ENCODE assay signal across 25 mouse cellular contexts in the genomic region with DNA sequence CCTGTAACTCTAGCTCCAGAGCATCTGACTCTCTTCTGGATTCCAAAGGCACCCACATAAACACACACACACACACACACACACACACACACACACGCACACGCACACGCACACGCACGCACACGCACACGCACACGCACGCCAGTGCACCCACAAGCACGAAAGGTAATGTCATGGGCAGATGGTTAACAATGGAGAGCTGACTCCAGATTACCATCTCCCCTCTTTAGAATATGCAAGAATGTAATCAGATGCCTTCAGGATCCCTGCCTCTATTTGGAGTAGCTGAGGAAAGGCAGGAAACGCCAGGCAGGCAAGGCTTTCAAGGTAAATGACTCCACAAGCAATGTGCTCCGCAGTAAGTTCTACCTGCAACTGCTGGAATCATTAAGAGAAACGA.
"Had no signal": no experiment of that assay in that cellular context is flagged by ENCODE, and none has a peak within 500 bp of the region (broad histone marks: within the 10 kb centered on the region; RNA-seq: fewer than 3 reads in every experiment).

No protein-coding gene starts in this region.

- H3K4me1 ChIP-seq: heart, embryonic 15.5 days; hindbrain, embryonic 15.5 days; liver, embryonic 12.5 days had no signal

- ATAC-seq: hindbrain, postnatal 0 days; intestine, embryonic 16.5 days; liver, embryonic 12.5 days had no signal

- H3K36me3 ChIP-seq: heart, embryonic 13.5 days; heart, embryonic 15.5 days; hindbrain, embryonic 13.5 days; hindbrain, embryonic 15.5 days; kidney, embryonic 15.5 days; limb, embryonic 13.5 days; limb, embryonic 15.5 days; liver, embryonic 12.5 days had no signal

- H3K27me3 ChIP-seq: heart, embryonic 13.5 days; heart, embryonic 15.5 days; hindbrain, embryonic 13.5 days; hindbrain, embryonic 15.5 days; kidney, embryonic 15.5 days; limb, embryonic 15.5 days; liver, embryonic 12.5 days had no signal

- DNase-seq: gastrocnemius, postnatal 10 days; gastrocnemius, postnatal 25 days; heart, adult 2 months; heart, postnatal 14 days; heart, postnatal 36 days; kidney, adult 11 months; kidney, adult 2 months; kidney, adult 9 months; kidney, postnatal 10 days; kidney, postnatal 36 days; layer of hippocampus, adult 9-11 months; layer of hippocampus, postnatal 36 days; left cerebral cortex, postnatal 4 days had no signal

- H3K9ac ChIP-seq: heart, embryonic 13.5 days; heart, embryonic 15.5 days; hindbrain, embryonic 13.5 days; hindbrain, embryonic 15.5 days; kidney, embryonic 15.5 days; limb, embryonic 13.5 days; limb, embryonic 15.5 days; liver, embryonic 12.5 days; liver, embryonic 14.5 days had no signal

- H3K27ac ChIP-seq: heart, adult 2 months; heart, embryonic 13.5 days; heart, embryonic 15.5 days; hindbrain, embryonic 13.5 days; hindbrain, embryonic 15.5 days; hindbrain, postnatal 0 days; kidney, embryonic 15.5 days; limb, embryonic 13.5 days; limb, embryonic 15.5 days; liver, embryonic 12.5 days; liver, embryonic 14.5 days had no signal

- H3K9me3 ChIP-seq: heart, embryonic 13.5 days; heart, embryonic 15.5 days; hindbrain, embryonic 13.5 days; hindbrain, embryonic 15.5 days; kidney, embryonic 15.5 days; limb, embryonic 13.5 days; limb, embryonic 15.5 days; liver, embryonic 12.5 days had no signal

- H3K4me2 ChIP-seq: heart, embryonic 11.5 days; heart, embryonic 13.5 days; heart, embryonic 15.5 days; hindbrain, embryonic 13.5 days; hindbrain, embryonic 15.5 days; kidney, embryonic 15.5 days; limb, embryonic 13.5 days; limb, embryonic 15.5 days; liver, embryonic 12.5 days had no signal

- H3K4me3 ChIP-seq: heart, adult 2 months; heart, embryonic 13.5 days; heart, embryonic 15.5 days; hindbrain, embryonic 13.5 days; hindbrain, embryonic 15.5 days; kidney, embryonic 15.5 days; limb, embryonic 13.5 days; limb, embryonic 15.5 days; liver, embryonic 12.5 days had no signal
